Mouse (Mus musculus) forebrain, embryonic 16.5 days (tissue): Measurements from ENCODE around the gene Lrrc10. TPM values are rescaled to one million over a fixed set of nuclear protein-coding genes. Genes with fewer than 3 reads are reported as not detected.

Source experiments
- ATAC-seq: fragments of 200-750 bp; cut with Nextera tagmentation; 2 replicates; pipeline ENCODE4 v1.8.0; 2017; ENCODE audit warnings: mild to moderate bottlenecking, moderate library complexity
- H3K27ac ChIP-seq: fragments of 300-500 bp; sonication (generic); 2 replicates; pipeline ENCODE4 v1.5.1; 2014; ENCODE audit warnings: low read length, control low read depth
- H3K27me3 ChIP-seq: fragments of 300-500 bp; sonication (generic); replicated peaks from 2 replicates; pipeline ENCODE4 v1.6.1; 2014; ENCODE audit warnings: low read length; ENCODE audit not compliant: control insufficient read depth, insufficient read depth
- H3K36me3 ChIP-seq: fragments of 300-500 bp; sonication (generic); 2 replicates; pipeline ENCODE4 v1.6.1; 2014; ENCODE audit not compliant: control insufficient read depth, insufficient read depth
- H3K4me1 ChIP-seq: fragments of 300-500 bp; sonication (generic); replicated peaks from 2 replicates; pipeline ENCODE4 v1.6.1; 2014; ENCODE audit warnings: low read length; ENCODE audit not compliant: control insufficient read depth, insufficient read depth
- H3K4me2 ChIP-seq: fragments of 300-500 bp; sonication (generic); 2 replicates; pipeline ENCODE4 v1.6.1; 2014; ENCODE audit warnings: mild to moderate bottlenecking, low read length, control low read depth
- H3K4me3 ChIP-seq: fragments of 300-500 bp; sonication (generic); replicated peaks from 2 replicates; pipeline ENCODE4 v1.5.1; 2014; ENCODE audit warnings: mild to moderate bottlenecking, low read length, control low read depth
- H3K9ac ChIP-seq: fragments of 300-500 bp; sonication (generic); replicated peaks from 2 replicates; pipeline ENCODE4 v1.6.1; 2014; ENCODE audit warnings: low read depth, low read length, control low read depth
- H3K9me3 ChIP-seq: fragments of 300-500 bp; sonication (generic); 2 replicates; pipeline ENCODE4 v1.6.1; 2016; ENCODE audit warnings: low read length; ENCODE audit not compliant: control insufficient read depth
- WGBS: fragments of 180-500 bp; shearing (Covaris S2); extraction: QIAGEN DNeasy Blood & Tissue Kit; methylation state at CpG from one replicate; pipeline ENCODE4 v1.1.7; 2014; 5-methylcytosine and 5-hydroxymethylcytosine counted together
- polyA plus RNA-seq: library from polyadenylated mRNA; unstranded; fragments of >200 nt; fragmentation: Nextera tagmentation; extraction: Ambion mirVana; gene quantifications from 2 replicates; pipeline ENCODE4 v1.2.1, GENCODE M21; 2015

Gene Lrrc10
- polyA plus RNA-seq, 1 experiment from 2014 or later, result not detected

GRCm38 (mm10) chr10:117096096-117096495, 51.0 kb downstream of the Lrrc10 start:
- Histone ChIP-seq H3K4me1 (peaks cover 8% of the 10 kb centered on the region; the same call in 1 of the 2 replicates), H3K27ac (no peak overlapping the region), H3K9me3 (no peaks in the 10 kb centered on the region), H3K4me2 (no peak overlapping the region), H3K4me3 (no peak overlapping the region), H3K36me3 (no peaks in the 10 kb centered on the region), H3K27me3 (no peaks in the 10 kb centered on the region), H3K9ac (no peak overlapping the region)
- WGBS, result 88% methylated on average over 6 of the region's 6 CpGs
- ATAC-seq, result no peak

Other genes with a start within 250 kb of the Lrrc10 start
- 0.09 and 0.12 TPM in 2 replicates for gene Myrfl, start 148.4 kb upstream of the Lrrc10 start, polyA plus RNA-seq
- gene Rab3ip, start 94.6 kb upstream of the Lrrc10 start, polyA plus RNA-seq, result 48.2 and 51.3 TPM in 2 replicates
- gene Gm10271, start 72.7 kb upstream of the Lrrc10 start, polyA plus RNA-seq, result not detected in 2 replicates
- not detected in 2 replicates for gene Best3, start 59.0 kb upstream of the Lrrc10 start, polyA plus RNA-seq
- gene Cct2, start 18.5 kb downstream of the Lrrc10 start, polyA plus RNA-seq, result 266 and 286 TPM in 2 replicates
- gene Frs2, start 103.2 kb downstream of the Lrrc10 start, polyA plus RNA-seq, result 20.7 and 22.1 TPM in 2 replicates
- 95.7 and 97.1 TPM in 2 replicates for gene Yeats4, start 179.2 kb downstream of the Lrrc10 start, polyA plus RNA-seq
- gene 9530003J23Rik, start 193.4 kb downstream of the Lrrc10 start, polyA plus RNA-seq, result not detected in 2 replicates
- gene Lyz2, start 237.0 kb downstream of the Lrrc10 start, polyA plus RNA-seq, result 12.2 and 16.5 TPM in 2 replicates
- not detected in 2 replicates for gene Lyz1, start 247.5 kb downstream of the Lrrc10 start, polyA plus RNA-seq